Mouse (Mus musculus) liver, embryonic 14.5 days (tissue): Measurements from ENCODE around the gene Zfr2.

ENCODE experiments used
- CTCF ChIP-seq: IDR thresholded peaks from 2 replicates; pipeline ENCODE4 v1.5.1; 2016; ENCODE audit warnings: antibody characterized with exemption, low read depth, control low read depth
- EP300 ChIP-seq: IDR thresholded peaks from 2 replicates; pipeline ENCODE4 v1.6.1; 2016; ENCODE audit warnings: antibody characterized with exemption, low read depth

- TF ChIP-seq EP300: no peak
- no peak for TF ChIP-seq CTCF
Measured at GRCm38 (mm10) chr10:81295185-81295584, 62.2 kb downstream of the Zfr2 start.
